Mouse (Mus musculus) forebrain, embryonic 16.5 days (tissue): ENCODE results near the gene Egfr. TPM values are rescaled to one million over a fixed set of nuclear protein-coding genes. Genes with fewer than 3 reads are reported as not detected.

Experiments
- ATAC-seq: fragments of 200-750 bp; cut with Nextera tagmentation; 2 replicates; pipeline ENCODE4 v1.8.0; 2017; ENCODE audit warnings: mild to moderate bottlenecking, moderate library complexity
- H3K27ac ChIP-seq: fragments of 300-500 bp; sonication (generic); 2 replicates; pipeline ENCODE4 v1.5.1; 2014; ENCODE audit warnings: low read length, control low read depth
- H3K27me3 ChIP-seq: fragments of 300-500 bp; sonication (generic); replicated peaks from 2 replicates; pipeline ENCODE4 v1.6.1; 2014; ENCODE audit warnings: low read length; ENCODE audit not compliant: control insufficient read depth, insufficient read depth
- H3K36me3 ChIP-seq: fragments of 300-500 bp; sonication (generic); 2 replicates; pipeline ENCODE4 v1.6.1; 2014; ENCODE audit not compliant: control insufficient read depth, insufficient read depth
- H3K4me1 ChIP-seq: fragments of 300-500 bp; sonication (generic); replicated peaks from 2 replicates; pipeline ENCODE4 v1.6.1; 2014; ENCODE audit warnings: low read length; ENCODE audit not compliant: control insufficient read depth, insufficient read depth
- H3K4me2 ChIP-seq: fragments of 300-500 bp; sonication (generic); 2 replicates; pipeline ENCODE4 v1.6.1; 2014; ENCODE audit warnings: mild to moderate bottlenecking, low read length, control low read depth
- H3K4me3 ChIP-seq: fragments of 300-500 bp; sonication (generic); replicated peaks from 2 replicates; pipeline ENCODE4 v1.5.1; 2014; ENCODE audit warnings: mild to moderate bottlenecking, low read length, control low read depth
- H3K9ac ChIP-seq: fragments of 300-500 bp; sonication (generic); replicated peaks from 2 replicates; pipeline ENCODE4 v1.6.1; 2014; ENCODE audit warnings: low read depth, low read length, control low read depth
- H3K9me3 ChIP-seq: fragments of 300-500 bp; sonication (generic); 2 replicates; pipeline ENCODE4 v1.6.1; 2016; ENCODE audit warnings: low read length; ENCODE audit not compliant: control insufficient read depth
- WGBS: fragments of 180-500 bp; shearing (Covaris S2); extraction: QIAGEN DNeasy Blood & Tissue Kit; methylation state at CpG from one replicate; pipeline ENCODE4 v1.1.7; 2014; 5-methylcytosine and 5-hydroxymethylcytosine counted together
- polyA plus RNA-seq: library from polyadenylated mRNA; unstranded; fragments of >200 nt; fragmentation: Nextera tagmentation; extraction: Ambion mirVana; gene quantifications from 2 replicates; pipeline ENCODE4 v1.2.1, GENCODE M21; 2015

Egfr gene
- polyA plus RNA-seq, 1 experiment from 2014 or later, result 2.5 TPM

DNA sequence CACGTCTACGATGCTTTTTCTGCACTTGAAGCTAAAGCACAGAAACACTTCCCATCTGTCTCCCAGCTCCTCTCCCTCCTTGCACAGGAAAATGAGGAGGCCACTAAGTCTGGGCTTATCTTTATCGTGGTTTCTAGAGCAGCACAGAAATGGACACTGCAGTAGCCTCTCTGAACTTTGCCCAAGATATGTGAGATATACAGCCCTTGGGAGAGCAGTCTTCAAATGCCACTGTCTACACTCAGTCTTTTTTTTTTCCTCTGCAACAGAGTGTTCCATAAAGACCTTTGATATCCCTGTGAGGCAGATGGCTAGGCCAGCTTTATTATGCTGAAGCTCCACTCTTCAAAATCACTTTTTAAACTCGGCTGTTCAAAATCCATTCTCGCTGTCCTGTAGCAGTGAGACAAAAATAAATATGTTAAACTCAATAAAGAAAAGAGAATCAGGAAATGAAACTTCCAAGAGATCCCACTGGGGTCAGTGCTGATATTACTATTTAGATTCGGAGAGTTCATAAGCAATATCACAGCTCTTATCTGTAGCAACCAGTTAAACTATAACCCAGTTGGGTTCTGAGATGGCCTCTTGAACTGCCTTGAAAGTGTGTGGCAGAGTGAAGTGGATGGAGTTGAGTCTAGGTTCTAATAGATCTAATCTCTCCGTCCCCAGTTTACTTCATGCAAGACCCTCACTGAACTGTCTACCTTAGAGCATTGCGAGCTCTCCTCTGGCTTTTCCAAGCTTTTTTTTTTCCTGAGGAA lies 148.8 kb downstream of the Egfr start:
- no peaks in the 10 kb centered on the region for H3K9me3 ChIP-seq
- 93% methylated on average over 8 of the region's 8 CpGs for WGBS
- H3K4me3 ChIP-seq, result no peak overlapping the region
- no peak overlapping the region for H3K4me2 ChIP-seq
- no peak for ATAC-seq
- H3K4me1 ChIP-seq, result no peaks in the 10 kb centered on the region
- no peaks in the 10 kb centered on the region for H3K27me3 ChIP-seq
- no peaks in the 10 kb centered on the region for H3K36me3 ChIP-seq
- no peak overlapping the region for H3K9ac ChIP-seq
- no peak overlapping the region for H3K27ac ChIP-seq

DNA sequence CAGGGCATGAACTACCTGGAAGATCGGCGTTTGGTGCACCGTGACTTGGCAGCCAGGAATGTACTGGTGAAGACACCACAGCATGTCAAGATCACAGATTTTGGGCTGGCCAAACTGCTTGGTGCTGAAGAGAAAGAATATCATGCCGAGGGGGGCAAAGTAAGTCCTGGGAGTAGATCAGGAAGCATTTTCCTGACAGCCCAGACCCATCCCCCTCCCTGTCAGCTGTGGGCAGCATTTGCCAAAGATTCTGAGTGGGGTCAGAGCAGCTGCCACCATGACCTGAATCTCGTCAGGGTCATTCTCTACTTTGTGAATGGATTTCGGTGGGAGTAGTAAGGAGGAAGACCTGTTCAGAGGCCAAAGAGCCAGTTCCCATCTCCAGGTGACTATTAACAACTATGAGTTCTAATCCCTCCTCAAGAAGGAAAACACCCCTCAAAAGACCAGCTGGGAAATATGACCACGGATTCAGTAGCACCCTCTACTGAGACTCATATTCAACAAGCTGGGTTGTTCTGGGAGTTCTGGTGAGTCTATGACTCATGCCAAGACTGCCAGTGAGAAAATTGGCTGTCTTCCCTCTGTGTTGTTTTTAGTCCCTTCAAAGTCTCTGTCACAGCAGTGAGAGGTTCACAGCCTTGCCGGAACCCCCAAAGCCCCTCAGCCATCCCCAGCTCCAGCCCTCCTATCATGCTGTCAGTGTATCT lies 152.5 kb downstream of the Egfr start:
- H3K9me3 ChIP-seq, result no peaks in the 10 kb centered on the region
- H3K27me3 ChIP-seq, result no peaks in the 10 kb centered on the region
- no peak overlapping the region for H3K9ac ChIP-seq
- H3K4me1 ChIP-seq, result no peaks in the 10 kb centered on the region
- no peak for ATAC-seq
- WGBS, result 81% methylated on average over 8 of the region's 8 CpGs
- no peaks in the 10 kb centered on the region for H3K36me3 ChIP-seq
- no peak overlapping the region for H3K27ac ChIP-seq
- H3K4me2 ChIP-seq, result no peak overlapping the region
- no peak overlapping the region for H3K4me3 ChIP-seq

DNA sequence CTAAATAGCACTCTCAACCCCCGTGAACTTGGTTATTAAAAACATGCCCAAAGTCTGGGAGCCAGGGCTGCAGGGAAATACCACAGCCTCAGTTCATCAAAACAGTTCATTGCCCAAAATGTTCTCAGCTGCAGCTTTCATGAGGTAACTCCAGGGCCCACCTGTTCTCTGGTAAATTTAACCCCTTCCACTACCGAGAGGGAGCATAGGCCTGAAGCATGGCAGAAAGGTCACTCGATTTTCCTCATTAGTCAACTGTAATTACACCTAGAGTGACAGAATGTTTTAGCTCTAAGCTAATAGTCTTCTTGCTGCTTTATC lies 153.0 kb downstream of the Egfr start:
- no peak overlapping the region for H3K4me2 ChIP-seq
- no peaks in the 10 kb centered on the region for H3K4me1 ChIP-seq
- H3K4me3 ChIP-seq, result no peak overlapping the region
- no peaks in the 10 kb centered on the region for H3K9me3 ChIP-seq
- H3K27me3 ChIP-seq, result no peaks in the 10 kb centered on the region
- no peak overlapping the region for H3K9ac ChIP-seq
- no peaks in the 10 kb centered on the region for H3K36me3 ChIP-seq
- WGBS, result 79% methylated on average over 3 of the region's 3 CpGs
- ATAC-seq, result no peak
- no peak overlapping the region for H3K27ac ChIP-seq

DNA sequence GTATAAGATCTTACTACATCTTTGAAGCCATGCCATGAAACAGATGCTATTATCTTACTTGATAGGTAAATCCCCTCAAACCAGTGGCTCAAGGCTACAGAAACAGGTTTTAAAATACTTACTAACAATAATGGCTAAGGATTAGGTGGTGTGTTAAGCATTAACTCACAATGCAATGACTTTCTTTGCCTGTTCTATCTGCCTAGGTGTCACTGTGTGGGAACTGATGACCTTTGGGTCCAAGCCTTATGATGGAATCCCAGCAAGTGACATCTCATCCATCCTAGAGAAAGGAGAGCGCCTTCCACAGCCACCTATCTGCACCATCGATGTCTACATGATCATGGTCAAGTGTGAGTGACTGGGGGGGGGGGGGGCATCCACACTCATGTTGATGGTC lies 154.5 kb downstream of the Egfr start:
- Histone ChIP-seq H3K4me2 (no peak overlapping the region), H3K4me1 (no peaks in the 10 kb centered on the region), H3K9ac (no peak overlapping the region), H3K9me3 (no peaks in the 10 kb centered on the region), H3K27me3 (no peaks in the 10 kb centered on the region), H3K36me3 (no peaks in the 10 kb centered on the region), H3K4me3 (no peak overlapping the region), H3K27ac (no peak overlapping the region)
- 95% methylated on average over 2 of the region's 2 CpGs for WGBS
- no peak for ATAC-seq

DNA sequence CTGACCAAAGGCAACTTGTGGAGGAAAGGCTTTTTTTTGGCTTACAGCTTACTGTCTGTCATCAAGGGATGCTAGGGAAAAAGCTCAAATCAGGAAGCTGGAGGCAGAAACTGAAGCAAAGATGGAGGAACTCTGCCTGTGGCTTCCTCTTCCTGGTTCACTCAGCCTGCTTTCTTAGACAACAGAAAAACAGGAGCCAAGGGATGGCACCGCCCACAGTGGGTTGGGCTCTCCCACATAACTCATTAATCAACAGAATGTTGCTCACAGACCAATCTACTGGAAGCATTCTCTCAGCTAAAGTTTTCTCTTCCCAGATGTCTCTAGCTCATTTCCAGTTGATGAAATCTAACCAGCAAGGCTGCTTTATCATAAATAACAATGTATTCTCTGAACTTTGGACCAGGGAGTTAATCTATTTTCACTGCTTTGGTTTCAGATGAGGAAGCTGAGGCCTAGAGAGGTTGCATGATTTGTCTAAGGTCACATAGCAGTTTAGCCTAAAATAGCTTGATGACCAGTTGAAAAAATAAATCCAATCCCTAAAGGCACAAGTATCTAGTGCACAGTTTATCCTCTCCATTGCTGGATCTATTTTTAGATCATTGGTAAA lies 155.6 kb downstream of the Egfr start:
- WGBS, result 71% methylated on average over 1 of the region's 1 CpGs
- no peaks in the 10 kb centered on the region for H3K9me3 ChIP-seq
- ATAC-seq, result no peak

DNA sequence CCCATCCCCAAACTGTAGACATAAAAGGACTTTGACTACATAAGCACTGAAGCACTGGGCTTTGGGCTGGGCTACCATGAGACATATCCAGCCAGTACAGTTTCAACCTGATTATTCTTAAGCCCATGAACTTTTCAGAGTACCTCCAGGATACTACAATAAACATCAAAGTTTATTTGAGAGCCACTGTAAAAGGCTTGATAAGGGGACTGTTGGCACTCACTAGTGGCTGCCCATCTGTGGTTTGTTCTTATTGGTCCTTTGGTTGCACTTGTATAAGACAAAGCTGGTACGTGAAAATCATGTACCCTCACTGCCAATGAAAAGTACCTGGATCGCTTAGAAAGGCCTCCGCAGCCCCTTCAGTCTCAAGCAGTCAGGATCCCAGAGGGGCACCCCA lies 162.8 kb downstream of the Egfr start:
- Histone ChIP-seq H3K9ac (no peak overlapping the region), H3K4me2 (no peak overlapping the region), H3K4me1 (no peaks in the 10 kb centered on the region), H3K36me3 (no peaks in the 10 kb centered on the region), H3K27ac (no peak overlapping the region), H3K9me3 (no peaks in the 10 kb centered on the region), H3K4me3 (no peak overlapping the region), H3K27me3 (no peaks in the 10 kb centered on the region)
- 79% methylated on average over 3 of the region's 3 CpGs for WGBS
- ATAC-seq, result no peak

More for the DNA sequence above, 155.6 kb downstream of the Egfr start:
- no peak overlapping the region for H3K4me2 ChIP-seq
- H3K4me3 ChIP-seq, result no peak overlapping the region
- H3K36me3 ChIP-seq, result no peaks in the 10 kb centered on the region
- H3K9ac ChIP-seq, result no peak overlapping the region
- no peaks in the 10 kb centered on the region for H3K27me3 ChIP-seq
- no peak overlapping the region for H3K27ac ChIP-seq
- H3K4me1 ChIP-seq, result no peaks in the 10 kb centered on the region

DNA sequence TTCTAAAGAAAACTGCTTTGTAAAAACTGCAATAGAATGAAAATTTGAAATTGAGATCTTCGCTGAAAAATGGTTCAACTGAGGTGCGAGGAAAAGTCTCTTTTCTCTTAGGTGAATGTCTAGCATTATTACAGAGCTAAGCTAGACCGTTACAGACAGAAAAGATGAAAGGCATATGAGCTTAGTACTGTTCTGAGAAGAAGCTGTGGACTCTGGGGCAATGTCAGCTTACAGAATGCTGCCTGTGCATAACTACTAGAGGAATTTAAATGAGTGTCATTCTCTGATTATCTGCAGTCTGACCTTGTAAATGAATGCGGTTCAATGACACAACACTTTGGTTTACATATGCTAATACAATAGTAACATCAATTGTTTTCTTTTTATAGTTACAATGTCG lies 163.8 kb downstream of the Egfr start:
- no peak overlapping the region for H3K4me2 ChIP-seq

DNA sequence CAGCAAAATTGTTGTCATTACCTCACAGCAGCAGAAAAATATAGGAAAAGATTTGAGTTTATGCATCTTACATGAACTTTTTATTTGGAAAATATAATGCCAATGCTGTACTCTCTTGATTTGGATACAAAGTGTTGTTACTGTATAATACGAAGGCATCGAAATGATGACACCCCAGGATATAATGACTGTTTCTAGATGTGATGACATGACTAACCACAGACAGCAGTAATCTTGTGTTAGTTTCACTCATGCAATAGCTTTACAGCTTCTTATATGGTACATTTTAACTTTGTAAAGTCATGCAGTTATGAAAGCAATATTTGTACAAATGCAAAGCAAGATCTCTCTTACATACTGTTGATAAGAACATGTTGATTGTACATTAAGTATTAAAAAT lies 165.5 kb downstream of the Egfr start:
- Histone ChIP-seq H3K4me2 (no peak overlapping the region), H3K36me3 (no peaks in the 10 kb centered on the region), H3K4me1 (no peaks in the 10 kb centered on the region), H3K4me3 (no peak overlapping the region), H3K9me3 (no peaks in the 10 kb centered on the region), H3K27ac (no peak overlapping the region), H3K9ac (no peak overlapping the region), H3K27me3 (no peaks in the 10 kb centered on the region)
- WGBS, result 93% methylated on average over 2 of the region's 2 CpGs
- ATAC-seq, result no peak

More for the DNA sequence above, 163.8 kb downstream of the Egfr start:
- H3K4me1 ChIP-seq, result no peaks in the 10 kb centered on the region
- no peak for ATAC-seq
- H3K27me3 ChIP-seq, result no peaks in the 10 kb centered on the region
- no peak overlapping the region for H3K27ac ChIP-seq
- H3K36me3 ChIP-seq, result no peaks in the 10 kb centered on the region
- no peak overlapping the region for H3K9ac ChIP-seq
- H3K9me3 ChIP-seq, result no peaks in the 10 kb centered on the region
- WGBS, result 53% methylated on average over 5 of the region's 5 CpGs
- no peak overlapping the region for H3K4me3 ChIP-seq

DNA sequence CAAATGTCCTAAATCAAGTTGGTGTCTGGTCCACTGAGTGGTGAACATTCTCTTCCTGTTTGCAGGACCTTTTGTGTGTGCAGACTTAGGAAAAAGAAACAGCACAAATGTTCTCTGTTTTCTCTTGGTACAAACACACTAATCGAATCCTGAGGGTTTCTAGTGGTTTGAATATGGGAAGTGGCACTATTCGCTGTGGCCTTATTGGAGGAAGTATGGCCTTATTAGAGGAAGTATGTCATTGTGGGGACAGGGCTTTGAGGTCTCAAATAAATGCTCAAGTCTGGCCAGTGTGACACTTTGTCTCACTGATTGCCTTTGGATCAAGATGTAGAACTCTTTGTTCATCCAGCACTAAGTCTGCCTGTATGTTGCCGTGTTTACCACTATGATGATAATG lies 180.2 kb downstream of the Egfr start:
- no peak for ATAC-seq
- H3K27me3 ChIP-seq, result no peaks in the 10 kb centered on the region
- H3K36me3 ChIP-seq, result no peaks in the 10 kb centered on the region
- no peaks in the 10 kb centered on the region; the same call in 1 of the 2 replicates for H3K9me3 ChIP-seq
- no peak overlapping the region for H3K9ac ChIP-seq
- no peak overlapping the region for H3K27ac ChIP-seq
- WGBS, result 91% methylated on average over 3 of the region's 3 CpGs
- no peak overlapping the region for H3K4me2 ChIP-seq
- H3K4me1 ChIP-seq, result no peaks in the 10 kb centered on the region
- H3K4me3 ChIP-seq, result no peak overlapping the region
